Mouse (Mus musculus): Measurements from ENCODE around the gene Cnpy4.

Gene Cnpy4

GRCm38 (mm10) chr5:138186950-138187638 is at the start of gene Cnpy4, which contains the start of gene Taf6:
Gene Cnpy4, plus strand, starts transcription at chr5:138187485.
Gene Taf6, minus strand, starts transcription at chr5:138187451.
- in situ Hi-C loops (cut with MboI, MseI): no loop called here

DNA sequence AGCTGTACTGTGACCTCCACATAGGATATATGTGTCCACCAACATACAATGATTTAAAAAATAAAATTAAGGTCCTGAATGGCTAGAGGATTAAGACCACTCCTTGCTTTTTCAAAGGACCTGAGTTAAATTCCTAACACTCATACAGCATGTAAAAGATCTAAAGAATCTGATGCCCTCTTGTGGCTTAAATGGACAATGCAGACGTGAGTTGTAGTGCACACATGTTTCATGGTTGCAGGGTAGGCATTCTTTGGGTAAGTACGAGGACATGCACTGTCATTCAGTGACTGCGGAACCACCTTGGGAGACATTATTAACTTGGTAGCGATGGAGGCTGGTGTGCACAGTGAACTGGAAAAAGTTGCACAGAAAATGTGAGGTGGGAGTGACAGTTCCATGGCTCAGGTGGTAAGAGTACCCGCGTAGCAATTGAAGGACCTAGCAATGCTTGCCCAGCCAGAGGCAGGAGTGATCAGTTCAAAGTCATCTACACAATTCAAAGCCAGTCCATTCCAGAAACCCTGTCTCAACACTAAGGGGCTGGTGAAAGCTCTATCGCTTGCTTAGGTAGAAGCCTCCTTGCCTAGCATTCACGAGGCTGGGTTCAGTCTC is 49.2 kb upstream of the Cnpy4 start:
- in situ Hi-C loops (cut with MboI, MseI): no loop called here

DNA sequence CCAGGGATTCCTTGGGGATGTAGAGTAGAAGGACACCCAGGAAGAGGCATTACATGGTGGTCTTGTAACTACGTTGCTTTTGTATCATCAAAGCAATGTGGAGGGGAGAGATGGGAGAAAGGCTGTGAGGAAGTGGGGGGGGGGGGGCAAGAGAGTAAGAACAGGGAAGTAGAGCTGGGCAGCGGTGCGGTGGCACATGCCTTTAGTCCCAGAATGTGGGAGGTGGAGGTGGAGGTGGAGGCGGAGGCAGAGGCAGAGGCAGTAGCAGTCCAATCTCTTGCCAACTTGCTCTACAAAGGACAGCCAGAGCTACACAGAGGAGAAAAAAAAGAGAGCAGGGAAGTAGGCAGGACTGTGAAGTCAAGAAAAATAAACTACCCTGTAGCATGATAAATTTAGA is 48.7 kb upstream of the Cnpy4 start:
- in situ Hi-C loops (cut with MboI, MseI): no loop called here

DNA sequence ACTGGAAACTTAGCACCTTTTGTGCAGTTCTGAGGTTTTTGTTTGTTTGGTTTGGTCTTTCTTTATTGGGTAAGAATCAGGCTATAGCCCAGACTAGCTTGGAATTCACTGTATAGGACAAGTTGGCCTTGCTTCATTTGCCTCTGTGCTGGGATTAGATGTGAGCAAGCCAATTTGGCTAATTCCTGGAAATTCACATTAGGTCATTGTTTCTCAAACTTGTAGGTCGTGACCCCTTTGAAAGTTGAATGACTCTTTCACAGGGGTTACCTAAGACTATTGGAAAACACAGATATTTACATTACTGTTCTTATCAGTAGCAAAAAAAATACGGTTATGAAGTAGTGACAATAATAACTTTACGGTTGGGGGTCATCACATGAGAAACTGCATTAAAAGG is 32.9 kb upstream of the Cnpy4 start:
- in situ Hi-C loops (cut with MboI, MseI): loop anchor here (5.0 to 25.0 kb wide), 2 partner anchors 37 to 1633 kb away; partner anchors contain the start of genes Ints1, Mafk and Zscan21

DNA sequence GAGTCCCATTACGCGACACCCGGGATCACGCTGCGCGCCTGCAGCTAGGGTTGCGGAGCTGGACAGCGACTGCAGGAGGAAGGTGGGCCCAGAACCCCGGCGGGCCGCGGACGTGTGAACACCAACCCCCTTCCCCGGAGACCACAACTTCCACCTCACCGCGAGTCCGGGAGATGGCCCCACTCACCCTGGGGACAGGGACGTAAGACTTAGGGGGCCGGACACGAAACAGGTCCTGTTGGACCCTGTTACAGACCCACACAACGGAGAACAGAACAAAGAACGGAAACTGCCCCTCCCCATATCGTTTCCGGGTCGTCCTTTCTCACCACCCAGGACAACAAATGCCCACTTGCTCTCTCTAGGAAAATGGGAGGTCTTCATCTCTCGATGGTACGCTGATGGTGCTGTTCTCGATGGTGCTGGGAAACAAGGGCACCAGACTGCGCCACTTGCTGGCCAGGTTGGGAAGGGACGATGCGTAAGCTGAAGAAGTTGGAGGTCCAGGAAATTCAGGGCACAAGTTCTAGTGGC is 31.8 kb upstream of the Cnpy4 start, which contains the start of gene Zfp113:
Gene Zfp113 (minus strand): TSS at position 302 of the 534 bp plus-strand sequence.
- in situ Hi-C loops (cut with MboI, MseI): loop anchor here (25.0 kb wide), 1 partner anchor 1632 kb away; the partner anchor contains the start of genes Ints1 and Mafk

DNA sequence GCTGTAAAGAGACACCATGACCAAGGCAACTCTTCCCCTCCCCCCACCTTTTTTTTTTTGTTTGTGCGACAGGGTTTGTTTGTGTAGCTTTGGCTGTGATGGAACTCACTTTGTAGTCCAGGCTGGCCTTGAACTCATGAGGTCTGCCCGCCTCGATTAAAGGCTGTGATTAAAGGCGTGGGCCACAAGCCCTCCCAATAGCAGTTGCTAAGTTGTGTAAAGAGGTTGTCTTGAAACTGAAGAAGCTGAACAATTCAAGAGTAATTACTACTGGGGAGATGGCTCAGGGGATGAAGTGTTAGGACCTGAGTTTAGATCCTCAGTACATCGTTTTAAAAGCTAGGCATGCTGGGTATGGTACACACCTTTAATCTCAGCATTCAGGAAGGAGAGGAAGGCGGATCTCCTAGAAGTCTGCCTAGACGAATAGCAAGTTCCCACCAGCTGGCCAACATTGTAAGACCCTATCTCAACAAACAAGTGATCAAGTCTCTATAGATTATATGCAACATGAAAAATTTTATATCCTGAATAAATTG is 27.0 kb upstream of the Cnpy4 start:
- in situ Hi-C loops (cut with MboI, MseI): loop anchor here (25.0 kb wide), 1 partner anchor 1627 kb away; the partner anchor contains the start of genes Ints1 and Mafk

DNA sequence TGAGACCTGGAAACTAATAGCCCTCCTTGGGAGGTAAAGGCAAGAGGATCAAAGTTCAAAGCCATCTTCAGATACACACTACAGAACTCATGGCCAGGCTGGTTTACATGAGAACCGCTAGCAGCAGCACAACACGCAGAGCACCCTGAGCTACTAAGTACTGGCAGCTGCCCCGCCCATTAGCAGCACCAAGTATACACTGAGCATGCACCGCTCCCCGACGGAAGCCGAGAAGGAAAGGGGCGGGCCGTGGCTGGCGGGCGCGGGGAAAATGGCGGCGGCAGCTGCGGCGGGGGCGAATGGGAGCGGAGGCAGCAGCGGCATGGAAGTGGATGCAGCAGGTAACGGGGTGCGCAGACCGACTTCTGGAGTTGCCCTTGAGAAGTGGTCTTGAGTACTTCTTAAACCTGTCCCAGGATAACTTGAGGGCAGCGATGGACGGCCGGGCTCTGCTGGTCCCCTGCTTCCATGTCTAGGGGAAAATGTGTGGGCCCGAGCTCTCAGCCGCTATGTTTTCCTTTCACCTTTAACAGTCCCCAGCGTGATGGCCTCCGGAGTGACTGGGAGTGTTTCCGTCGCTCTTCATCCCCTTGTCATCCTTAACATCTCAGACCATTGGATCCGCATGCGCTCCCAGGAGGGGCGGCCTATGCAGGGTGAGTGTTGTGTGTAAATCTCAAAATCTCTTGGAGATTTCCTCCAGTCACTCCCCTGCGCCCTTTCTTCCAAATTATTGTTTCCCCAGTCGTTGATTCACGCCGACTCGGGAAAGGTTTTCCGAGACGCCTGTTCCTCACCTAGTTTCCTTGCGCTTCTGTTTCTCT is 26.2 kb upstream of the Cnpy4 start, which contains the start of gene Cops6:
Gene Cops6 (plus strand): TSS at position 230 of the 824 bp plus-strand sequence.
- in situ Hi-C loops (cut with MboI, MseI): loop anchor here (25.0 kb wide), 1 partner anchor 1626 kb away; the partner anchor contains the start of genes Ints1 and Mafk

DNA sequence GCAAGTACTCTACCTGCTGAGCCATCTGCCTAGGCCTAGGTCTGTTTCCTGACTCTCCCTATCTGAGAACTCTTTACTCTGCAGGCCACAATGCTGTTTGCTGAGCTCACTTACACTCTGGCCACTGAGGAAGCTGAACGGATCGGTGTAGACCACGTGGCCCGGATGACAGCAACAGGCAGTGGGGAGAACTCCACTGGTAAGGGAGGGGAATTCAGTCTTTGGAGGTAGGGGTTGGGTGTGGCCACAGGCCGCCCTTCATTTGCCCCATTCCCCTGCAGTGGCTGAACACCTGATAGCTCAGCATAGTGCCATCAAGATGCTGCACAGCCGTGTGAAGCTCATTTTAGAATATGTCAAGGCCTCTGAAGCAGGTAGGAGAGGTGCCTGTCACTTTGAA is 24.2 kb upstream of the Cnpy4 start:
- in situ Hi-C loops (cut with MboI, MseI): loop anchor here (25.0 kb wide), 1 partner anchor 1624 kb away; the partner anchor contains the start of genes Ints1 and Mafk

DNA sequence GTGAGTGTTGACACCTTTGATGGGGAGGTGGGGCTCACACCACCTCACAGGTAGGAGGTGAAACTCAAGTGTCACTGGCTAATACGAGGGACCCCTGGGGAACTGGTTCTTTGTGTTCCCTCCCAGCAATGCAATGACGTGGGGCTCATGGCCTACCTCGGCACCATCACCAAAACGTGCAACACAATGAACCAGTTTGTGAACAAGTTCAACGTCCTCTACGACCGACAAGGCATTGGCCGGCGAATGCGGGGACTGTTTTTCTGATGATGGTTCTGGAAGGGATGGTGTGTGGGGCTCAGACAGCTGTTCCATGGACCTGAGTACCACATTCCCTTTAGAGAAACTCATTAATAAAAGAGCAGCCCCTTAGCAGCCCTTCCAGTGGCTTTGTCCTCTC is 23.7 kb upstream of the Cnpy4 start:
- in situ Hi-C loops (cut with MboI, MseI): loop anchor here (25.0 kb wide), 1 partner anchor 1624 kb away; the partner anchor contains the start of genes Ints1 and Mafk

- in situ Hi-C loops (cut with MboI, MseI): loop anchor here (25.0 kb wide), 1 partner anchor 1622 kb away; the partner anchor contains the start of genes Ints1 and Mafk
Measured at GRCm38 (mm10) chr5:138165594-138165993, 21.7 kb upstream of the Cnpy4 start.

- in situ Hi-C loops (cut with MboI, MseI): loop anchor here (25.0 kb wide), 1 partner anchor 1616 kb away; the partner anchor contains the start of genes Ints1 and Mafk
Measured at GRCm38 (mm10) chr5:138170936-138171561, 16.2 kb upstream of the Cnpy4 start.

DNA sequence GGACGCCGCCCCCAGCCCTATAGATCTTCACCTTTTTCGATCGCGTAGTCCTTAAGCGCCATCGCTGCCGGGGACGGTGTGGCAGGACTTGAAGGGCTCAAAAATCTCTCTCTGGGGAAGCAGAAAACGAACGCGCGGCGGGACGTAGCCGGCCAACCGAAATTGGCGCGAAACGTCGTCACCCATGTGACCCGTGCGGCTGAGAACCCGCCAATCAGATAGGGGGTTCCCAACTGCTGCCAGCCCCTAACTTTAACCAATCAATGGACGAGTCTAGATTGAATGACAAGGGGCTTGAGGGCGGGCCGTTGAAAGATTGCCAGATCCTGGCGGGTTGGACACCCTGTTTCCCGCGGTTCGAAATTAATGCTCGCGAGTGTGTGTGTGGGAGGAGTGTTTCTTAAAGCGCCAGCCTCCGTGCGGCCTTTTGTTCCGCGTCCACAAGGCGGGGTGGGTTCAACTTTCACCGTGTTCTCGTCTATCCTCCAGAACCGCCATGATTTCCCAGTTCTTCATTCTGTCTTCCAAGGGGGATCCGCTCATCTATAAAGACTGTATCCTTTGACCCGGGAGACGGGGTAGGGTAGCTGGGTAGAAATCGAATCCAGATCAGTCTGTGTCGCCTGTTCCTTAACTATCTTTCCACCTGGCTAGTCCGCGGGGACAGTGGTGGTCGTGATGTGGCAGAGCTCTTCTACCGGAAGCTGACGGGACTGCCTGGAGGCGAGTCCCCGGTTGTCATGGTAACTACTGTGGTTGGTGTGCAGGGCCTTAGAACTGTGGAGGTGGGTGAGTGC is 15.4 kb upstream of the Cnpy4 start, which contains the start of the genes Ap4m1 and Mcm7:
Gene Ap4m1 (plus strand): TSS at position 308 of the 797 bp plus-strand sequence.
Gene Mcm7 (minus strand): TSS at position 728 of the 797 bp plus-strand sequence.
- in situ Hi-C loops (cut with MboI, MseI): loop anchor here (25.0 kb wide), 1 partner anchor 1615 kb away; the partner anchor contains the start of genes Ints1 and Mafk

GRCm38 (mm10) chr5:138173217-138173616 is 14.1 kb upstream of the Cnpy4 start:
- in situ Hi-C loops (cut with MboI, MseI): loop anchor here (25.0 kb wide), 1 partner anchor 1614 kb away; the partner anchor contains the start of genes Ints1 and Mafk

- in situ Hi-C loops (cut with MboI, MseI): no loop called here
Measured at GRCm38 (mm10) chr5:138187661-138188306, 499 bp downstream of the Cnpy4 start.

DNA sequence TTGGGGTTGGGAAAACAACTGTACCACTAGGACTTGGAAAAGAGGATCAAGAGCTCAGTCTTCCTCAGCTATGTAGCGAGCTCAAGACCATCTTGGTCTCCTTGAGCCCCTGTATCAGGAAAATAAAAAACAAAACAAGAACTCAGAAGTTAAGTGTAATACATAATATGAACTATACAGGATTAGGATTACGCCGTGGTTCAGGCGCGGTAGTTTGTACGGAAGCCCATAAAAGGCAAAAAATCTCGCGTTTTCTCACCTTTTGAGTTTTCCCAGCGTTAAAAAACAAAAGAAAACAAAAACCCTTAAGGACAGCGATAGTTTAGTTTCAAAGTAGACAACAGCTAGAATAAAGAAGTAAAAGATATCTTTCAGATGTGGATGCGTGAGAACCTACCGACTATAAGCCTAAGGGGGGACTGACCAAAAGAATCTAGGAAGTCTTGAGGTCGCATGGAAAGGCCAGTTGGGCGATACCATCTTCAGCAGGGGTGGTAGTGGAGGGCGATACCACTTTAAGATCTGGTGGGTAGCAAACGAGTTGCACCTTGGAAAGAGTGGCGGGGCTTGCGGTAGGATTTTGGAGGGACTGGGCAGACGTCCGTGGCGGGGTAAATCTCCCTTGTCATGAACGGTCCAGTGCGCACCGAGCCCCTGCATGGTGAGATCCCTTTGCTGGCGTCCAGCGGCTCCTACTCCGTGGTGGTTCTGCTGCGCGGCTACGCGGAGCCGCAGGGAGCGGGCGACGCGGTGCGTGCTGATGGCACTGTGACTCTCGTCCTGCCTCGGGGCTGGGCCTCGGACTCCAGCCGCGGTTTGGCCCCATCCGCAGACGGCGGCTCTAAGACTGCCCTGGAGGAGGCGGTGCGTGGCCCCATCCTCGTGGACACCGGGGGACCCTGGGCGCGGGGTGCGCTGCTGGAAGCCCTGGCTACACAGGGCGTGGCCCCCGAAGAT is 6.8 kb downstream of the Cnpy4 start, which contains the start of gene Mblac1:
Gene Mblac1 (plus strand): TSS at position 544 of the 957 bp plus-strand sequence.
- in situ Hi-C loops (cut with MboI, MseI): no loop called here

- in situ Hi-C loops (cut with MboI, MseI): no loop called here
Measured at GRCm38 (mm10) chr5:138194755-138195345, 7.6 kb downstream of the Cnpy4 start.

DNA sequence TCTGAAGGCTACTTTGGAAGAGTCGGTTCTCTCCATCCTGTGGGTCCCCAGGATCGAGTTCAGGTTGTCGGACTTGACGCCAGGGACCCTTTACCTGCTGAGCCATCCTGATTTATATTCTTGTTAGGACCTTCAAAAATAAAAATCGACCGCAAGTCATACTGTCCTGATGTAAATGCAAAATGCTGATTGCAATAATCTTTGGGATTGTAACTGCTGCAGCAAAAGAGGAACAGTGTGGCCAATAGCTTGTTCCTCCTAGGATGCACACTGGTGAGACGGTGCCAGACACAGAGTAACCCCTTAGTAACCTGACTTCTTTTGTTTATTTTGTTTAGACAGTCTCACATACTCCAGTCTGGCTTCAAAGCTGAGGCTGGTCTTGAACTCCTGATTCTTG is 8.2 kb downstream of the Cnpy4 start:
- in situ Hi-C loops (cut with MboI, MseI): no loop called here
